Mouse (Mus musculus) telencephalon, adult 2 months (tissue): ENCODE measurements around the gene Pih1d2.
A peak's percentile ranks its signal among the peaks of the same experiment; 100 is the strongest.
"Not testable (repeated sequence)": the region's sequence is repeated elsewhere in the genome, so short reads cannot be mapped to it uniquely, and the experiment has no call there.

ENCODE experiments used
- DNase-seq: peaks from one replicate; pipeline ENCODE4 v3.0.0-alpha.2; 2011; ENCODE audit warnings: low read depth, low spot score

Gene Pih1d2

DNA sequence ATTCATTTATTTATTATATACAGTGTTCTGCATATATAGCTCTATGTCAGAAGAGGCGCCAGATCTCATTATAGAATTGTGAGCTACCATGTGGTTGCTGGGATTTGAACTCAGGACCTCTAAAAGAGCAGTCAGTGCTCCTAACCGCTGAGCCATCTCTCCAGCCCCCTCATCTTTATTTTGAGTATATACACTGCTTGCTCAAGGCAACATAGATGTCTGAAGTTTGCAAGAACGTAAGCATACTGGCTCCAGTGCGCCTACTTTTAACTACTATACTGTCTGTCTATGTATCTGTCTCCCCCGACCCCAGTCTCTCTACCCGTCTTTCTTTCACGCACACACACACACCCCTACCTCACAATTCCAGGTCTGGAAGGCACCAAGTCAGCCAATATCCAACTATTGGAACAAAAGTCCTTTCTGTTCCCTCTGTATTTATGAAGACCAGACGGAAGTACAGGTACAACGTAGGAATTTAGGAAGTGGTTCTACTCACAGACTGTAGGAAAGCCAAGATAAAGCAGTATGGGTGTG is 741 bp downstream of the Pih1d2 start:
- DNase-seq = no peak

DNA sequence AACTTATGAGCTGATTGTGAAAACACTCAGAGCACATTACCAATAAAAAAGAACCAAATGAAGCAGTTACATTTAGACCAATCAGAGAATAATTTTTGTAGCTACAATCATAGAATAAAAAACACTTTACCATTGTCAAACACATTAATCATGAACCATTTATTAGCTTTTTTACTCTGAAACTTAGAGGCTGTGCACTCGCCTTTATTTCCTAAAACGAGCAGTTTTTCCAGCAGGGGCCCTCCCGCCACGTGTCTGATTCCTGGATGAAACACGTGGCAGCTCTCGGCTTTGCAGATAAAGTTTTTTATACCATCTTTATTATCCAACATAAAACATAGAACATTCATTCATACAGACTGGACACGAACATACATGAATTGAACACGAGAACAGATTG is 13.8 kb downstream of the Pih1d2 start:
- DNase-seq = not testable (repeated sequence)

DNA sequence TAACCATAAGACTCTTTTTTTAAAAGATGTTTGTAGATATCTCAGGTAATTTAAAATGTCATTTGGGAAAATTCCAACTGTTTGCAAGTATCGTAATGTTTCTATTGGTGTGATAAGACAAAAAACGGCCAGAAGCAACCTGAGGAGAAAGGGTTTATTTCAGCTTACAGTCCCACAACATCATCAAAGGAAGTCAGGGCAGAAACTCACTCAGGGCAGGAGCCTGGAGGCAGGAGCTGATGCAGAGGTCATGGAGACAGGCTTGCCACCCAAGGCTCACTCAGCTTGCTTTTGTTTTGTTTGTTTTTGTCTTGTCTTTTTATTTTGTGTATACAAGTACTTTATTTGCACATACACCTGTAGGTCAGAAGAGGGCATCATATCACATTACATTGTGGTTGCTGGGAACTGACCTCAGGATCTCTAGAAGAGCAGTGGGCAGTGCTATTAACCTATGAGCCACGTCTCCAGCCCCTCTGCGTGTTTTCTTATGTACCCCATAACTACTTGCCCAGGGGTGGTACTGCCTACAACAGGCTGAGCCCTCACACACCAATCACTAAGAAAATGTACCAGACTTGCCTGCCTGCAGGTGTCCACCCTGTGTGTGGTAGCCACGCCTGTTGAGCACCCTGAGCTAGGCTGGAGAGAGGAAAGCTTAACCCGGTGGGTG is 15.0 kb downstream of the Pih1d2 start:
- no peak for DNase-seq

DNA sequence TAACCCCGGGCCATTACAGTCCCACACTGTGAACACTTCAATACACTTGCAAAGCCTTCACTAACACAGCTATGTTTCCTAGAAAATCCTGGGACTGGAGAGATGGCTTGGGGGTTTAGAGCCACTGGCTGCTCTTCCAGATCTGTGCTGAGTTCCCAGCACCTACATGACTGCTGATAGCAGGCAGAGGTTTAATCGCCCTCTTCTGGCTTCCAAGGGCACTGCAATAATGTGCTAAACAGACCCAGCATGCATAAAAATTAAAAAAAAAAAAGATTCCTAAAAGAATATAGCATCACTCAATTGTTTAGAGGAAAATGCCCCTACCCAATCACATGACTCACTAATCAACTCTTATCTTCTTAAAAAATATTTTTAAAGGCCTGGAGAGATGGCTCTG is 15.9 kb downstream of the Pih1d2 start:
- no peak for DNase-seq

DNA sequence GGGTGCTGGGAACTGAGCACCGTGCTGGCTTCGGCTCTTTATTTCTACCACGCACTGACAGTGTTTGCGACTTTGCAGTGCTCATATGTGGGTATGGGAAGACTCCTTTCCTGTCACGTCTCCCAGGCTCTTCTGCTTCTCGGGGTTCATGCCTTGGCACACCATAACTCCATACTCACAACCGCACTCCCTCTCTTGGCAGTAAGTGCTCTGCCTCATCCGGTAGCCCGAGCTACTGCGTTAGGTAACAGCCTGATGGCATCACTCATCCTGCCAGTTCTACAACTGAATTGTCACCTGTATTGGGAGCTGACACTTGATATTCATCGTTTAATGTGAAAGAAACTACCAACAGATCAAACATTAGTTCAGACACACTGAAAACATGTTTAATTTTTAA is 17.1 kb downstream of the Pih1d2 start:
- DNase-seq = no peak

DNA sequence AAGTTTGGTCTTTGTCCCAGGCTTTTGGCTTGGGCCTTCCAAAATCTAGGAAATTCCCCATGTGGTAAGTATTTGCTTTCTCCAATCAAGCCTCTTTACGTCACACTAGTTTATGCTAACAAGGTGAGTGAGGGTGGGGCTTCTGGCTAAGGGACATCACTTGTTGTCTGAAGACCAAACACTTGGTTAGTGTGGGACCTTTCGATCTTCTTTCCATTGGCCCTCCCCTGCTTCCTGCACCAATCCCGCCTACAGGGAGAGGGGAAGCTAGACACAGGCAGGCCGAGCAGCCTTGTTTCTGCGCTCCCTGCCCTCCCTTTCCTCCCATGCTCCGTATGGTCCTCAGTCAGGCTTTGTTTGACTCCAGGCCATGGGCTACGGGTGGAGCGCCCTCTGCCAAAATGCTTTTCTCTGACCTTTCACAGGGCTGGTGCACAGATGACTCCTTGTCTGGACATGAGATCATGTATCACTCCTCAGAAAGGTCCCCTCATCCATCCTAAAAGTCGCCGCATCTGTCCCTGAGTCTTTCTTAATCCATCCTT is 29.8 kb downstream of the Pih1d2 start:
- DNase-seq = no peak

DNA sequence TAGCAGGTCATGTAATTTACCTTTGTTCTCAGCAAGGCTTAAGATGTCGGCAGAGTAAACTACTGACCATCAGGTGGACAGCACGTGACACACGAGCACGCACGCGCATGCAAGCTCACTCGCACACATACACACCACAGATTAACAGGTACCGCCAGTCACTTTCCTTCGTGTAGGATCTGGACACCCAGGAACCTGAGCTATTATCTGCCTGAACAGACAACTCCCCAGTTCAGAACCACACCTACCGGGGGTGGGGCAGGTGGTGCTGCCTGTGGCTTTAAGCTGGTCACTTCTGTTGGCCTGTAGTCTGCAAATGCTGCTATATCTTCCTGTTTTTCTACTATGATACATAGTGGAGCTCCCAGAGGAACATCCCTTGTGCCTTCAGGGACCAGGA is 33.4 kb downstream of the Pih1d2 start:
- DNase-seq = no peak

- DNase-seq = no peak
These were observed 41.3 kb downstream of the Pih1d2 start for GRCm38 (mm10) chr9:50658391-50658790.

DNA sequence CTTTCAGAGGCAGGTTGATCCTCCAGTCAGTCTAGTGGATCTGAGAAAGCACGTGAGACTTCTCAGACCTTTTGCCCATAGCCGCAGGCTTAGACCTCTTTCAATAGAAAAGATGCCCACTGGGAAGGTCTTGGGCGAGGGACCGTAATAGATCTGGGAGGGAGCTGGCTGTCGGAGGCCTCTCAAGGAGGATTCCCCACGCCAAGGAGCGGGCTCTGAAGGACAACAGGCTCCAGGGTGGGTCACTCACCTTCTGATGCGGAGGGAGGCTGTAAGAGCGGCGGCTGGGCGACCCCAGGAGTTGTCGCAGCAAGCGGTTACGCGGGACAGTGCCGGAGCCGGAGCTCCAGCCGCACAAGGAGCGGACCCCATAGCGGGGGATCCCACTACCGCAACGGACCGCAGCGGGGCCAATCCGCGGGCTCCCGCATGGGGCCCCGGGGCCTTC is 41.8 kb downstream of the Pih1d2 start:
- DNase-seq = peak; percentile 6

- DNase-seq = peak; percentile 91
These were observed 42.5 kb downstream of the Pih1d2 start, which contains the start of gene Dlat for GRCm38 (mm10) chr9:50659392-50660217. Gene Dlat, minus strand, starts transcription at chr9:50659780.

DNA sequence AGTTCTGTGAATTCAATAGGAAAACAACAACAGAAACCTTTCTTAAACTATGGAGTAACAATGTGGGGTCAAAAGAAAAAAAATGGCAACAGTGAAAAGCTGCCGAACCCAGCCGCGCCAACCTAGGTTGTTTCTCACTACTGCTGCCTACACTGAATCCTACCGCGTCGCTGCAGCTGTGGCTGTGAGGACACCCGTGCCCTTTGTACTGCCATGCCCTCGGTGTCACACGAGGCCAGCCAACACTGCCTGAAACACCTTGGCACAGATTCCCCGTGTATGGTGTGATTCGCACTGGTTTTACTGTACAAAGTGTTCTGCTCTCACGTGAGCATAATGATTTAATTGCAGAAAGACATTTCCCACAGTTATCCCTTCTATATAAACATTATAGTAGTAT is 43.3 kb downstream of the Pih1d2 start:
- DNase-seq = no peak

- peak; percentile 16 for DNase-seq
These were observed 47.7 kb downstream of the Pih1d2 start for GRCm38 (mm10) chr9:50664826-50665225.

DNA sequence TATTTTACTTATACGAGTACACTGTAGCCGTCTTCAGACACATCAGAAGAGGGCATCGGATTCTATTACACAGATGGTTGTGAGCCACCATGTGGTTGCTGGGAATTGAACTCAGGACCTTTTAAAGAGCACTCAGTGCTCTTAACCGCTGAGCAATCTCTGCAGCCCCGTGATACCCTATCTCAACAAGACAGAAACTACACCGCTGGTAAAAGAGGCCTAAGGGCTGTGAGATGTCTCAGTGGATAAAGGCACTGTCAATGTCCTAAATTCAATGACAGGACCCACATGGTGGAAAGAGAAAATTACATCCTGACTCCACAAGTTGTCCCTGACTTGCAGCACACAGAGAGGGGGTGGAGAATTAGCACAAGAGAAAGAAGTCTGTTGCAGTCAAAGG is 49.3 kb downstream of the Pih1d2 start:
- no peak for DNase-seq

DNA sequence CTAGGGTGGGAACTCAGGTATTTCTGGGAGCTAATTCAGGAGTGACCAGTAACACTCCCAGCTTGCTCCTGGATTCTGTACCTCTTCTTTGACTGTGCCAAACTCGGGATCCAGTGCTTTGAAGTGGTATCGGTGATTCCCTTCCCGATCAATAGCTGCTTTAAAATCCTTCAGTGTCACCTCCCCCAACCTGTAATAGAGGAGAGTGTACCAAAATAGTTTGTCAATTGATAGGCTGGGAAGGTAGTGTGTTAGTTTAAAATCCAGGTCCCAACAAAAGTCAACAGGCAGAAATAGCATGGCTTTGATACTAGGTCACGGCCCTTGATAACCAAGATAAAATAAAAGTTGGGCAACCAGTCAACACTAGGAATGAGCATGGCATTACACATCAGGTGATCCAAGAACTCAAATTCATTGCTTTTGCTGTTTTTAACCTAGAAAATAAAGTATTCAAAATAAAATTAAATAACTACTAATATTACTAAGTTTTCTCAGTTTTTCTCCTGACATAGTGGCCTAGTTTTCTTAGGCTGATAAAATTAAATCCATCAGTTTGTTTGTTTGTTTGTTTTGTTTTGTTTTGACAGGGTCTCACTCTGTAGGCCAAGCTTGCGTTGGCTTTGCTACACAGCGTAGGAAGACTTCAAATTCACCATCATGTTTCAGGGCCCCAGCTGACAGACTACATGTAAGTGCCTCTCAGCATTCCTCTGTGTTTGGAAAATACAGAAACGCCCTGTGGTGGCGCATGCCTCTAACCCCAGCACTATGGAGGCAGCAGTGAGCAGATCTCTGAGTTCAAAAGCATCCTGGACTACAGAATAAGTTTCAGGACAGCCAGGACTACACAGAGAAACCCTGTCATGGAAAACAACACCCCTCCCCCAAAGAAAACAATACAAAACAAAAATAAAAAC is 50.7 kb downstream of the Pih1d2 start:
- no peak for DNase-seq

DNA sequence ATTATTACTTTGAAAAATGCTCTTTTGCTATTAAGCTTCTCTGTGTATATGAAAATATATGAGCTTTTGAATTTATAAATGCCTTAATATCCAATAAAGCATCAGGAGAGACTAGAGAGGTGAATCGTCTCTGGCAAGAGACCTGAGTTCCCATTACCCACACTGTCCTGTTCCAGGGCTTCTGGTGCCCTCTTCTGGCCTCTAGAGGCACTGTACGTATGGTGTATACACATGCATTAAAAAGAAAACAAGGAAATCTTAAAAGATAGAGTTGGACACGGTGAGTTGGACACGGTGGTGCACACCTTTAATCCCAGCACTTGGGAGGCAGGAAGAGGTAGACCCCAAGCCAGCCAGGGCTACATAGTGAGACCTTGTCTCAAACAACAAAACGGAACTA is 53.6 kb downstream of the Pih1d2 start:
- DNase-seq = no peak
